In genomic region chr14:48121529-48122517, GRCm38 (mm10) we compare ENCODE assay signal across 8 mouse cellular contexts. TPM values are rescaled to one million over a fixed set of nuclear protein-coding genes. Genes with fewer than 3 reads are reported as not detected.
A peak's percentile ranks its signal among the peaks of the same experiment; 100 is the strongest.
DNase-seq lines count a peak whose midpoint lies in the region; ATAC-seq and TF ChIP-seq lines count a peak whose summit lies in the region.

No protein-coding gene starts in this region.

- ATAC-seq in common myeloid progenitor, adult 5-6 weeks (replicated peaks; ENCODE audit: low read depth, poor library complexity, severe bottlenecking): peak; percentile 12; the same call in 1 of the 2 replicates
- ATAC-seq in limb, embryonic 15.5 days (ENCODE audit: insufficient number of reproducible peaks, low FRiP score, low TSS enrichment, low read depth): 0 out of 2 replicates have a peak, but pooled peaks have one; percentile 43
- peak; percentile 11; the same call in 1 of the 2 replicates for ATAC-seq in neural tube, embryonic 15.5 days (ENCODE audit: low FRiP score)

- intact Hi-C loops in left cerebral cortex, adult 2 months (cut with DNase I): loop anchor here (2.0 to 5.0 kb wide), 4 partner anchors 50 to 370 kb away; no protein-coding TSS in a partner anchor
- intact Hi-C loops in heart, postnatal 36 days (cut with DNase I): loop anchor here (2.0 to 10.0 kb wide), 7 partner anchors 49 to 943 kb away; partner anchors contain the start of genes Ap5m1 and Exoc5
- intact Hi-C loops in left cerebral cortex, postnatal 14 days (cut with DNase I): loop anchor here (2.0 kb wide), 1 partner anchor 69 kb away; no protein-coding TSS in a partner anchor

- no peaks in the 10 kb centered on the region for H3K36me3 ChIP-seq in limb, embryonic 15.5 days
- H3K36me3 ChIP-seq in neural tube, embryonic 15.5 days: no peaks in the 10 kb centered on the region

- WGBS in limb, embryonic 15.5 days: 1% methylated on average over 32 of the region's 32 CpGs
- WGBS in neural tube, embryonic 15.5 days: under 1% methylated on average over 32 of the region's 32 CpGs

- peaks cover 44% of the 10 kb centered on the region for H3K4me1 ChIP-seq in limb, embryonic 15.5 days
- H3K4me1 ChIP-seq in neural tube, embryonic 15.5 days: peaks cover 68% of the 10 kb centered on the region

- no peak for TF ChIP-seq CTCF in left cerebral cortex, adult 2 months (IDR thresholded peaks at IDR 0.05)

- no peak for DNase-seq in left cerebral cortex, adult 2 months (ENCODE audit: extremely low spot score in 1 of 2, low spot score in 2 of 2)
- DNase-seq in left cerebral cortex, adult 9 months (ENCODE audit: low spot score in 2 of 2): no peak
- DNase-seq in heart, postnatal 36 days: peak; percentile 38 to 84
- DNase-seq in layer of hippocampus, postnatal 36 days: no peak
- no peak for DNase-seq in left cerebral cortex, postnatal 14 days (ENCODE audit: low spot score in 2 of 2)

- peak overlapping the region; percentile 82 for H3K4me2 ChIP-seq in limb, embryonic 15.5 days
- H3K4me2 ChIP-seq in neural tube, embryonic 15.5 days: peak overlapping the region; percentile 96

- no peaks in the 10 kb centered on the region for H3K27me3 ChIP-seq in limb, embryonic 15.5 days
- H3K27me3 ChIP-seq in neural tube, embryonic 15.5 days (replicated peaks): no peaks in the 10 kb centered on the region

- H3K9ac ChIP-seq in limb, embryonic 15.5 days: peak overlapping the region; percentile 77
- H3K9ac ChIP-seq in neural tube, embryonic 15.5 days (replicated peaks): peak overlapping the region; percentile 86

- peak overlapping the region; percentile 84 for H3K27ac ChIP-seq in left cerebral cortex, adult 2 months
- peak overlapping the region; percentile 83 for H3K27ac ChIP-seq in limb, embryonic 15.5 days
- H3K27ac ChIP-seq in neural tube, embryonic 15.5 days (replicated peaks): peak overlapping the region; percentile 87

- no peaks in the 10 kb centered on the region for H3K9me3 ChIP-seq in limb, embryonic 15.5 days
- H3K9me3 ChIP-seq in neural tube, embryonic 15.5 days (replicated peaks): no peaks in the 10 kb centered on the region

- peak overlapping the region; percentile 73 for H3K4me3 ChIP-seq in left cerebral cortex, adult 2 months
- H3K4me3 ChIP-seq in limb, embryonic 15.5 days: peak overlapping the region; percentile 72
- peak overlapping the region; percentile 84 for H3K4me3 ChIP-seq in neural tube, embryonic 15.5 days (replicated peaks)

RNA-seq across cellular contexts. Expression of gene Peli2, which starts 1.2 kb away (rescaled TPM):
- 10 to 100 TPM; 19.3 to 23.1 TPM for total RNA-seq in left cerebral cortex, adult 2 months (2021)
- 8.6 and 15.1 TPM in 2 replicates for total RNA-seq in common myeloid progenitor, adult 5-6 weeks (2017)
- total RNA-seq in heart, postnatal 36 days (2021): 10 to 100 TPM; 17.1 to 22.9 TPM
- 6.9 and 8.1 TPM in 2 replicates for polyA plus RNA-seq in limb, embryonic 15.5 days (2015; fragmentation: Nextera tagmentation; extraction: Ambion mirVana)
- polyA plus RNA-seq in neural tube, embryonic 15.5 days (2015; fragmentation: Nextera tagmentation; extraction: Ambion mirVana): 6.8 and 7.0 TPM in 2 replicates
- total RNA-seq in layer of hippocampus, postnatal 36 days (2021): 10 to 100 TPM; 15.4 to 27.4 TPM
- total RNA-seq in left cerebral cortex, postnatal 14 days (2021): 10 to 100 TPM; 18.9 to 26.2 TPM

Comparison
In these comparisons a context has a peak if more than half of its experiments do, and no peak if none do; other contexts are left out.
1. DNase-seq: peak in heart, postnatal 36 days (2 of 2); none in left cerebral cortex, adult 2 months (0 of 2), left cerebral cortex, adult 9 months (0 of 2), layer of hippocampus, postnatal 36 days (0 of 2) and left cerebral cortex, postnatal 14 days (0 of 2).
2. Peak in every context shown above with its lines, with median percentiles within 50 percentile points of each other: H3K27ac ChIP-seq, H3K4me3 ChIP-seq and ATAC-seq.